Comparison of ENCODE assay signal across 8 mouse cellular contexts in the genomic region with DNA sequence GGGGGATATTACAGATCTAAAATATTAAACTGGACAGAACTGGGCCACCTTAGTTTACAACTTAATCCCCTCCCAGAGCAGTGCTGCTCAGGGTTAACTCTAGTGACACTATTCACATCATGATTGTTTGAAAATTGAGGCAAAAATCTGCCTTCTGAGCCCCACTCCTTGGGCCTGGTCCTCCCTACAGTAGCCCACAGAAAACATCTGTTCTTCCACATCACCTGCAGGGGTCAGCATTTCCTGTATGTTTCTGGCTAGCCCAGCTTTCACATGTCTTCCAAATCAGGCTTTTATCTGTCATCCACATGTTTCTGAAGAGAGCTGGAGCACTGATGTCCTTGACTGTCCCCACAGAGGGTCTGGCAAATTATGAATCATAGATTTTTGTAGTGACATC.
DNase-seq lines count a peak whose midpoint lies in the region; ATAC-seq and TF ChIP-seq lines count a peak whose summit lies in the region.
"Had no signal": no experiment of that assay in that cellular context is flagged by ENCODE, and none has a peak within 500 bp of the region (broad histone marks: within the 10 kb centered on the region; RNA-seq: fewer than 3 reads in every experiment).

No protein-coding gene starts in this region.

- H3K9me3 ChIP-seq in liver, embryonic 11.5 days (ENCODE audit: control insufficient read depth, low read length), result no peaks in the 10 kb centered on the region
- H3K9me3 ChIP-seq: embryonic facial prominence, embryonic 12.5 days had no signal

- no peaks in the 10 kb centered on the region for H3K27me3 ChIP-seq in liver, embryonic 11.5 days (replicated peaks; ENCODE audit: control insufficient read depth, insufficient read depth, low read length)
- no peaks in the 10 kb centered on the region for H3K27me3 ChIP-seq in cerebellum, adult 2 months (ENCODE audit: control insufficient read depth, insufficient read depth, low read length)
- H3K27me3 ChIP-seq: embryonic facial prominence, embryonic 12.5 days had no signal

- TF ChIP-seq POLR2A in cerebellum, adult 2 months (IDR thresholded peaks at IDR 0.05; ENCODE audit: borderline replicate concordance, insufficient read depth, low read length), result no peak

- no peak overlapping the region for H3K4me3 ChIP-seq in liver, embryonic 11.5 days (ENCODE audit: low read depth, low read length)
- H3K4me3 ChIP-seq in cerebellum, adult 2 months (replicated peaks; ENCODE audit: insufficient read depth, low read depth, low read length), result no peak overlapping the region
- H3K4me3 ChIP-seq: embryonic facial prominence, embryonic 12.5 days had no signal

- no peaks in the 10 kb centered on the region for H3K36me3 ChIP-seq in liver, embryonic 11.5 days (ENCODE audit: control insufficient read depth, insufficient read depth, low read length)
- H3K36me3 ChIP-seq: embryonic facial prominence, embryonic 12.5 days had no signal

- no peak overlapping the region for H3K27ac ChIP-seq in liver, embryonic 11.5 days (ENCODE audit: low read depth, low read length)
- H3K27ac ChIP-seq in cerebellum, adult 2 months (ENCODE audit: insufficient read depth, low read length), result no peak overlapping the region
- H3K27ac ChIP-seq: embryonic facial prominence, embryonic 12.5 days had no signal

- no peak overlapping the region for H3K9ac ChIP-seq in liver, embryonic 11.5 days (ENCODE audit: low read depth, low read length)
- H3K9ac ChIP-seq: embryonic facial prominence, embryonic 12.5 days had no signal

- no peaks in the 10 kb centered on the region for H3K4me1 ChIP-seq in liver, embryonic 11.5 days (replicated peaks; ENCODE audit: control insufficient read depth, insufficient read depth, low read length)
- no peaks in the 10 kb centered on the region; the same call in 1 of the 2 replicates for H3K4me1 ChIP-seq in cerebellum, adult 2 months (ENCODE audit: control insufficient read depth, insufficient read depth, low read length)
- H3K4me1 ChIP-seq: embryonic facial prominence, embryonic 12.5 days had no signal

- DNase-seq in liver, result peak; percentile 13
- DNase-seq in liver, embryonic 11.5 days (ENCODE audit: low spot score), result no peak
- peak; percentile 50 for DNase-seq in NIH3T3 (ENCODE audit: low read depth)
- peak; percentile 65 for DNase-seq in embryo, embryonic 10.5 days (ENCODE audit: low spot score)
- peak; percentile 48 for DNase-seq in mesoderm, embryonic 11.5 days (ENCODE audit: low read depth, low spot score)
- DNase-seq in cerebellum, adult 2 months, result no peak

- no peak; the same call in 1 of the 2 replicates for TF ChIP-seq CTCF in cerebellum, adult 2 months (IDR thresholded peaks at IDR 0.05; ENCODE audit: borderline replicate concordance, insufficient read depth, low read depth, low read length)

- no peak overlapping the region for H3K4me2 ChIP-seq in liver, embryonic 11.5 days
- H3K4me2 ChIP-seq: embryonic facial prominence, embryonic 12.5 days had no signal

- no peak for ATAC-seq in liver, embryonic 11.5 days (replicated peaks; ENCODE audit: low FRiP score)
- no peak for ATAC-seq in monocyte, adult 5-6 weeks (replicated peaks; ENCODE audit: insufficient number of reproducible peaks, low FRiP score, low TSS enrichment, poor library complexity, severe bottlenecking)

Comparison
In these comparisons a context has a peak if more than half of its experiments do, and no peak if none do; other contexts are left out.
1. DNase-seq: peak in liver (single experiment), NIH3T3 (single experiment), embryo, embryonic 10.5 days (single experiment) and mesoderm, embryonic 11.5 days (single experiment); none in liver, embryonic 11.5 days (single experiment) and cerebellum, adult 2 months (0 of 2).